In the genomic region with DNA sequence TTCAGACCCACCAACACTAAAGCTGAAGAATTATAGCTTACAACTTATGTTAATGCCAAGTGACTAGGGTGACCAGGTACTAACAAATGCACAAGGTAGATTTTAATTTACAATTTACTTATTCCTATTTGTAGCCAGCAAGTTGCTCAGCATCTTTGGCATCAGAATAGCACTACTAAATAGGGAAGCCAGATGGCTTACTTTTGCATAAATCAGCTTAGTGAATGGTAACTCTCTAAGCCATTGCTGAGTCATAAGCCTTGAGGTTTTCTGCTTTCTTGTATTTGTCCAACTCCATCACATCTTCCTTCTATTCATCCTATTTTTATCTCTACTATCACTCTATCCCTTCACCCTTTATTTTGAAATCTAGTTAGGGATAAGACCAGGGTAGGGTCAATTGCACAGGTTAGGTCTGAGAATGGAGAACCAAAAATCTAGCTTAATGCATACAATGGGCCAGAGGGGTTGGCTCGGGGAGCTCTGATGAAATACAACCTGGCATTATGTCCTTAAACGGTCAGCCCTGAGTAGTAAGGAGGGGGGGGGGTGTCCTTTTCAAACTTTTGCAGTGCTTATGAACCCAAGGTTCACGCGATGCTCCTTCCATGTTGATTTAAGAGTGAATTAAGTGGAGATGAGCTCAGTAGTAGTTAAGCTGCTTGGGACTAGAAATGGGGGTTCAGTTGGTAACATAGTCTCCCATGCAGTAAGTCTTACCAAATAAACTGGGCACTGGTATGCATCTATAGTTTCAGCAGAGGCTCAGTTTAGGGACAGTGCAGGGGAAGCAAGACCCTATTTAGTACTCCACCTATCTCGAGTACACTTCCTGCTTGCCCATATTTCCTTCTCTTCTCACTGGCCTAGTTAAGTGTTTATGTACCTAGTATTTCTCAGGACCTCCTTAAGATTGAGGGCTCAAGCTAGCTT, we compare ENCODE assay signal across 9 mouse cellular contexts. TPM values are rescaled to one million over a fixed set of nuclear protein-coding genes. Genes with fewer than 3 reads are reported as not detected.
DNase-seq lines count a peak whose midpoint lies in the region; ATAC-seq and TF ChIP-seq lines count a peak whose summit lies in the region.
"Had no signal": no experiment of that assay in that cellular context is flagged by ENCODE, and none has a peak within 500 bp of the region (broad histone marks: within the 10 kb centered on the region; RNA-seq: fewer than 3 reads in every experiment).

No protein-coding gene starts in this region.

- intact Hi-C loops in heart, adult 2 months (cut with DNase I): no loop called here
- intact Hi-C loops in heart, postnatal 25 days (cut with DNase I): no loop called here
- intact Hi-C loops in left cerebral cortex, postnatal 4 days (cut with DNase I): no loop called here

- no peak overlapping the region for H3K9ac ChIP-seq in heart, adult 2 months (ENCODE audit: low read depth, low read length)
- no peak overlapping the region for H3K9ac ChIP-seq in liver, embryonic 12.5 days

- ATAC-seq in liver, embryonic 12.5 days: peak; percentile 61

- H3K4me3 ChIP-seq in heart, adult 2 months: no peak overlapping the region
- H3K4me3 ChIP-seq in liver, embryonic 12.5 days: no peak overlapping the region

- 45% methylated on average over 5 of the region's 5 CpGs for WGBS in heart, adult 2 months
- 26% methylated on average over 5 of the region's 5 CpGs for WGBS in liver, embryonic 12.5 days (ENCODE audit: insufficient replicate concordance)

- peaks cover 2% of the 10 kb centered on the region for H3K4me1 ChIP-seq in heart, adult 2 months (ENCODE audit: control insufficient read depth, insufficient read depth, low read length)
- peaks cover 12% of the 10 kb centered on the region; the same call in 1 of the 2 replicates for H3K4me1 ChIP-seq in liver, embryonic 12.5 days

- H3K9me3 ChIP-seq in liver, embryonic 12.5 days (replicated peaks): no peaks in the 10 kb centered on the region

- no peak for TF ChIP-seq EP300 in heart, adult 2 months (IDR thresholded peaks at IDR 0.05; ENCODE audit: insufficient read depth, low read depth, low read length)

- H3K27ac ChIP-seq in heart, adult 2 months: no peak overlapping the region
- H3K27ac ChIP-seq in liver, embryonic 12.5 days: 0 out of 2 replicates have a peak overlapping the region, but pooled peaks have one; percentile 12

- H3K27me3 ChIP-seq in heart, adult 2 months (ENCODE audit: control insufficient read depth, insufficient read depth, low read length): no peaks in the 10 kb centered on the region
- no peaks in the 10 kb centered on the region for H3K27me3 ChIP-seq in liver, embryonic 12.5 days (replicated peaks)

- TF ChIP-seq CTCF in heart, adult 2 months (IDR thresholded peaks at IDR 0.05): no peak

- H3K36me3 ChIP-seq in heart, adult 2 months (ENCODE audit: control insufficient read depth, insufficient read depth, low read length): peaks cover 45% of the 10 kb centered on the region
- H3K36me3 ChIP-seq in liver, embryonic 12.5 days: peaks cover 91% of the 10 kb centered on the region

- no peak for DNase-seq in heart, adult 2 months
- DNase-seq in heart, postnatal 25 days (ENCODE audit: low spot score): no peak
- peak; percentile 66 for DNase-seq in retina, adult 2 months (ENCODE audit: low read depth, low spot score)
- DNase-seq in retina, embryonic 14.5 days (ENCODE audit: low spot score): no peak
- peak; percentile 34 for DNase-seq in yolk sac, embryonic 10.5 days (ENCODE audit: low spot score)
- no peak for DNase-seq in left cerebral cortex, postnatal 4 days
- no peak for DNase-seq in cerebellum, postnatal 25 days
- DNase-seq: lung, postnatal 4 days had no signal

- H3K79me2 ChIP-seq in heart, adult 2 months (replicated peaks; ENCODE audit: control insufficient read depth, insufficient read depth, low read length): no peaks in the 10 kb centered on the region

- H3K4me2 ChIP-seq in liver, embryonic 12.5 days: no peak overlapping the region

- peak; percentile 63; the same call in 1 of the 2 replicates for TF ChIP-seq POLR2A in heart, adult 2 months (IDR thresholded peaks at IDR 0.05; ENCODE audit: insufficient read depth, low read depth, low read length)

RNA-seq across cellular contexts. Expression of gene Mat2a, which starts 8.1 kb away (rescaled TPM):
- 100 to 1,000 TPM; 129 to 151 TPM for total RNA-seq in heart, adult 2 months (2021)
- 93.0 and 162 TPM in 2 replicates for polyA plus RNA-seq in heart, adult 2 months (2012; rRNA removed)
- 100 to 1,000 TPM; 106 to 141 TPM for total RNA-seq in heart, postnatal 25 days (2021)
- polyA plus RNA-seq in liver, embryonic 12.5 days (2016; fragmentation: Nextera tagmentation; extraction: Ambion mirVana): 318 and 321 TPM in 2 replicates
- total RNA-seq in left cerebral cortex, postnatal 4 days (2021): 100 to 1,000 TPM; 184 to 193 TPM

RNA-seq across cellular contexts. Expression of gene Ggcx, which starts 17.1 kb away (rescaled TPM):
- 10 to 100 TPM; 30.4 to 32.5 TPM for total RNA-seq in heart, adult 2 months (2021)
- 19.3 and 26.1 TPM in 2 replicates for polyA plus RNA-seq in heart, adult 2 months (2012; rRNA removed)
- 10 to 100 TPM; 33.3 to 35.0 TPM for total RNA-seq in heart, postnatal 25 days (2021)
- polyA plus RNA-seq in liver, embryonic 12.5 days (2016; fragmentation: Nextera tagmentation; extraction: Ambion mirVana): 21.8 and 23.0 TPM in 2 replicates
- 10 to 100 TPM; 18.6 to 21.1 TPM for total RNA-seq in left cerebral cortex, postnatal 4 days (2021)

RNA-seq across cellular contexts. Expression of gene Vamp8, which starts 40.8 kb away (rescaled TPM):
- total RNA-seq in heart, adult 2 months (2021): 10 to 100 TPM; 69.3 to 78.8 TPM
- 85.6 and 112 TPM in 2 replicates for polyA plus RNA-seq in heart, adult 2 months (2012; rRNA removed)
- total RNA-seq in heart, postnatal 25 days (2021): 10 to 100 TPM; 72.2 to 74.1 TPM
- 220 and 223 TPM in 2 replicates for polyA plus RNA-seq in liver, embryonic 12.5 days (2016; fragmentation: Nextera tagmentation; extraction: Ambion mirVana)
- 1 to 10 TPM; 7.2 to 7.3 TPM for total RNA-seq in left cerebral cortex, postnatal 4 days (2021)

RNA-seq across cellular contexts. Expression of gene Vamp5, which starts 51.0 kb away (rescaled TPM):
- 10 to 100 TPM; 49.3 to 58.3 TPM for total RNA-seq in heart, adult 2 months (2021)
- polyA plus RNA-seq in heart, adult 2 months (2012; rRNA removed): 99.6 and 116 TPM in 2 replicates
- 10 to 100 TPM; 56.3 to 59.6 TPM for total RNA-seq in heart, postnatal 25 days (2021)
- 105 and 109 TPM in 2 replicates for polyA plus RNA-seq in liver, embryonic 12.5 days (2016; fragmentation: Nextera tagmentation; extraction: Ambion mirVana)
- total RNA-seq in left cerebral cortex, postnatal 4 days (2021): 1 to 10 TPM; 5.9 to 8.4 TPM

Comparison
In these comparisons a context has a peak if more than half of its experiments do, and no peak if none do; other contexts are left out.
1. DNase-seq: peak in retina, adult 2 months (single experiment) and yolk sac, embryonic 10.5 days (single experiment); none in heart, adult 2 months (0 of 2), heart, postnatal 25 days (single experiment), retina, embryonic 14.5 days (single experiment), left cerebral cortex, postnatal 4 days (single experiment) and cerebellum, postnatal 25 days (0 of 2).
2. RNA of gene Vamp8, which starts 40.8 kb away (total RNA-seq): 69.3 to 78.8 TPM in heart, adult 2 months and 72.2 to 74.1 TPM in heart, postnatal 25 days; 7.2 to 7.3 TPM in left cerebral cortex, postnatal 4 days; every median in the first group is over 4 times any median in the second.